23 mouse cellular contexts compared by ENCODE assay signal in genomic region chr6:8668013-8668811, GRCm38 (mm10).
DNase-seq lines count a peak whose midpoint lies in the region; ATAC-seq lines count a peak whose summit lies in the region.
"Had no signal": no experiment of that assay in that cellular context is flagged by ENCODE, and none has a peak within 500 bp of the region (broad histone marks: within the 10 kb centered on the region; RNA-seq: fewer than 3 reads in every experiment).

No protein-coding gene starts in this region.

- H3K4me2 ChIP-seq in hindbrain, embryonic 14.5 days (replicated peaks), result no peak overlapping the region
- no peak overlapping the region for H3K4me2 ChIP-seq in forebrain, embryonic 13.5 days
- H3K4me2 ChIP-seq: heart, embryonic 13.5 days had no signal

- DNase-seq in heart, adult 11 months, result peak; percentile 62
- DNase-seq in heart, adult 18-20 months, result no peak
- no peak for DNase-seq in hindbrain, embryonic 14.5 days (ENCODE audit: low spot score)
- DNase-seq in hindbrain, embryonic 10.5 days (ENCODE audit: low spot score), result no peak
- DNase-seq in retina, postnatal 1 day, result peak; percentile 21
- DNase-seq in retina, embryonic 14.5 days (ENCODE audit: low spot score), result no peak
- DNase-seq: adrenal gland, adult 8-10 months; adrenal gland, postnatal 25 days; cerebellum, adult 18-20 months; cerebellum, adult 9-10 months; cerebellum, postnatal 14 days; forebrain, postnatal 0 days; gastrocnemius, adult 2 months; gastrocnemius, postnatal 14 days; heart, adult 2 months; heart, postnatal 14 days; heart, postnatal 4 days had no signal

- H3K36me3 ChIP-seq in hindbrain, embryonic 14.5 days (replicated peaks; ENCODE audit: control insufficient read depth, insufficient read depth), result no peaks in the 10 kb centered on the region
- no peaks in the 10 kb centered on the region for H3K36me3 ChIP-seq in hindbrain, embryonic 10.5 days
- H3K36me3 ChIP-seq in forebrain, embryonic 13.5 days (ENCODE audit: poor library complexity, severe bottlenecking), result no peaks in the 10 kb centered on the region
- H3K36me3 ChIP-seq: forebrain, embryonic 10.5 days had no signal

- no peak overlapping the region for H3K27ac ChIP-seq in hindbrain, embryonic 14.5 days
- H3K27ac ChIP-seq in hindbrain, embryonic 10.5 days, result no peak overlapping the region
- H3K27ac ChIP-seq in forebrain, embryonic 13.5 days, result no peak overlapping the region
- H3K27ac ChIP-seq: forebrain, embryonic 10.5 days; gastrocnemius, adult 2 months; heart, adult 2 months; heart, embryonic 10.5 days; heart, embryonic 13.5 days had no signal

- H3K9me3 ChIP-seq in hindbrain, embryonic 14.5 days (ENCODE audit: control insufficient read depth, low read length), result no peaks in the 10 kb centered on the region
- H3K9me3 ChIP-seq in hindbrain, embryonic 10.5 days, result no peaks in the 10 kb centered on the region
- no peaks in the 10 kb centered on the region for H3K9me3 ChIP-seq in forebrain, embryonic 13.5 days (replicated peaks)
- H3K9me3 ChIP-seq: forebrain, embryonic 10.5 days; heart, embryonic 10.5 days; heart, embryonic 13.5 days had no signal

- H3K27me3 ChIP-seq in hindbrain, embryonic 14.5 days (ENCODE audit: control insufficient read depth, insufficient read depth, low read length), result no peaks in the 10 kb centered on the region
- no peaks in the 10 kb centered on the region for H3K27me3 ChIP-seq in hindbrain, embryonic 10.5 days (ENCODE audit: insufficient read depth, poor library complexity, severe bottlenecking)
- no peaks in the 10 kb centered on the region for H3K27me3 ChIP-seq in forebrain, embryonic 13.5 days
- H3K27me3 ChIP-seq: heart, embryonic 13.5 days had no signal

- no peaks in the 10 kb centered on the region; the same call in 1 of the 2 replicates for H3K4me1 ChIP-seq in hindbrain, embryonic 14.5 days (replicated peaks; ENCODE audit: control insufficient read depth, insufficient read depth, low read length)
- peaks cover 4% of the 10 kb centered on the region for H3K4me1 ChIP-seq in hindbrain, embryonic 10.5 days (replicated peaks)
- peaks cover 2% of the 10 kb centered on the region; the same call in 1 of the 2 replicates for H3K4me1 ChIP-seq in forebrain, embryonic 13.5 days
- H3K4me1 ChIP-seq: heart, embryonic 10.5 days; heart, embryonic 13.5 days had no signal

- WGBS in hindbrain, embryonic 14.5 days, result 45% methylated on average over 6 of the region's 6 CpGs
- WGBS in hindbrain, embryonic 10.5 days, result 80% methylated on average over 6 of the region's 6 CpGs
- WGBS in forebrain, embryonic 13.5 days, result 55% methylated on average over 6 of the region's 6 CpGs

- no peak overlapping the region for H3K4me3 ChIP-seq in hindbrain, embryonic 14.5 days (replicated peaks; ENCODE audit: low read length)
- no peak overlapping the region for H3K4me3 ChIP-seq in hindbrain, embryonic 10.5 days
- no peak overlapping the region for H3K4me3 ChIP-seq in forebrain, embryonic 13.5 days
- H3K4me3 ChIP-seq: forebrain, embryonic 10.5 days; gastrocnemius, adult 2 months; heart, adult 2 months; heart, embryonic 10.5 days; heart, embryonic 13.5 days had no signal

- H3K9ac ChIP-seq in hindbrain, embryonic 14.5 days, result no peak overlapping the region
- no peak overlapping the region for H3K9ac ChIP-seq in forebrain, embryonic 13.5 days
- H3K9ac ChIP-seq: forebrain, postnatal 0 days; heart, embryonic 13.5 days had no signal

- ATAC-seq in hindbrain, embryonic 14.5 days (ENCODE audit: low FRiP score), result peak; percentile 78
- no peak for ATAC-seq in forebrain, embryonic 13.5 days
- ATAC-seq: activated CD4-positive, CD25-positive, alpha-beta regulatory T cell, adult 4 months; forebrain, embryonic 14.5 days; forebrain, postnatal 0 days had no signal

Comparison
In these comparisons a context has a peak if more than half of its experiments do, and no peak if none do; other contexts are left out.
1. DNase-seq: peak in heart, adult 11 months (single experiment) and retina, postnatal 1 day (single experiment); none in heart, adult 18-20 months (0 of 2), hindbrain, embryonic 14.5 days (single experiment), hindbrain, embryonic 10.5 days (single experiment) and retina, embryonic 14.5 days (single experiment).